Mouse (Mus musculus): ENCODE measurements around the gene Gm9833. TPM values are rescaled to one million over a fixed set of nuclear protein-coding genes. Genes with fewer than 3 reads are reported as not detected.

Gene Gm9833
- total and polyA plus RNA-seq, 3 experiments: not detected

DNA sequence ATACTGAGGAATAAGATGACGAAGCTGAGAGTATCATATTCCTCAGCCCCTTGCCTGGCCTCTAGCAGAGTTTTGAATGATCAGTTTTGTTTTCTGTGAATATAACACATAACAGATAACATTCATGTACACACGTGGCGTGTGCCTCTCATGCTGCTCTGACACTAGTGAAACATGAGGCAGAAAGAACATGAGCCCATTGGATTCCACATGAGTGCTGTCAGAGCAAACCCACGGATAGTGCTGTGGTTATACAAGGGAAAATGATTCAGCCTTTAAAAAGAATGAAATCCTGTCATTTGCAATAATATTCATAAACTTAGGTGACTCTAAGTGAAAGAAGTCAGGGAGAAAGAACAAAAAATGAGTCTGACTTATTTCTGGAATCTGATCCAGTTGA lies 37.4 kb downstream of the Gm9833 start:
- Histone ChIP-seq H3K9me3 (replicated peaks; ENCODE audit: low read length) (no peaks in the 10 kb centered on the region), H3K36me3 (replicated peaks in 1 of 2; ENCODE audit: control insufficient read depth in 1 of 2, insufficient read depth in 1 of 2, low read length in 1 of 2) (no peaks in the 10 kb centered on the region), H3K27me3 (replicated peaks) (no peaks in the 10 kb centered on the region), H3K27ac (ENCODE audit: insufficient read depth, low read depth) (no peak overlapping the region), H3K4me1 (ENCODE audit: control insufficient read depth in 1 of 2, insufficient read depth in 2 of 2) (no peaks in the 10 kb centered on the region), H3K4me2 (ENCODE audit: insufficient read depth, low read depth, poor library complexity, severe bottlenecking) (no peak overlapping the region), H3K9ac (ENCODE audit: insufficient read depth, low read depth) (no peak overlapping the region), H3K79me2 (replicated peaks; ENCODE audit: control insufficient read depth, extremely low read depth, insufficient read depth, poor library complexity, severe bottlenecking) (no peaks in the 10 kb centered on the region), H3K4me3 (replicated peaks in 1 of 3; ENCODE audit: low read depth in 2 of 3, low read length in 2 of 3, poor library complexity in 1 of 3) (no peak overlapping the region)
- in situ Hi-C loops (cut with MboI; ENCODE audit: low pct_ligation_motif_present, low pct_unique_long_range_greater_than_20kb, low sequenced_read_pairs) (no loop called here), dilution Hi-C loops (cut with MboI; ENCODE audit: extremely low pct_ligation_motif_present, extremely low pct_unique_long_range_greater_than_20kb, low sequenced_read_pairs) (no loop called here)
- DNase-seq (ENCODE audit: extremely low read depth): no peak
- TF ChIP-seq BHLHE40 (IDR thresholded peaks at IDR 0.05; ENCODE audit: low read depth, low read length) (no peak), MYC (IDR thresholded peaks at IDR 0.05; ENCODE audit: low read depth, low read length) (no peak), SIN3A (IDR thresholded peaks at IDR 0.05; ENCODE audit: low read length) (no peak), USF2 (conservative IDR thresholded peaks at IDR 0.05; ENCODE audit: low read depth, low read length) (no peak), UBTF (IDR thresholded peaks at IDR 0.05; ENCODE audit: low read depth, low read length) (no peak), MXI1 (IDR thresholded peaks at IDR 0.05; ENCODE audit: low read depth, low read length) (no peak), TCF12 (IDR thresholded peaks at IDR 0.05; ENCODE audit: low read depth, low read length) (no peak), RAD21 (IDR thresholded peaks at IDR 0.05; ENCODE audit: low read depth, low read length) (no peak), KAT2A (IDR thresholded peaks at IDR 0.05; ENCODE audit: insufficient replicate concordance, low read length) (no peak), RCOR1 (conservative IDR thresholded peaks at IDR 0.05; ENCODE audit: low read depth, low read length) (no peak), MAZ (IDR thresholded peaks at IDR 0.05; ENCODE audit: low read depth, low read length) (no peak), GABPA (IDR thresholded peaks at IDR 0.05; ENCODE audit: insufficient replicate concordance, low read depth, low read length) (no peak), JUND (conservative IDR thresholded peaks at IDR 0.05; ENCODE audit: low read depth, low read length) (no peak), CHD2 (IDR thresholded peaks at IDR 0.05; ENCODE audit: low read length) (no peak), POLR2AphosphoS2 (IDR thresholded peaks at IDR 0.05; ENCODE audit: low read depth, low read length) (no peak), TBP (conservative IDR thresholded peaks at IDR 0.05; ENCODE audit: low read depth, low read length) (no peak), IRF4 (IDR thresholded peaks at IDR 0.05; ENCODE audit: low read depth, low read length) (no peak), USF1 (IDR thresholded peaks at IDR 0.05; ENCODE audit: low read depth, low read length) (no peak), MAX (IDR thresholded peaks at IDR 0.05; ENCODE audit: low read length) (no peak)

- Histone ChIP-seq H3K9me3 (replicated peaks; ENCODE audit: low read length) (no peaks in the 10 kb centered on the region), H3K9ac (ENCODE audit: insufficient read depth, low read depth) (no peak overlapping the region), H3K27me3 (replicated peaks) (no peaks in the 10 kb centered on the region), H3K4me3 (replicated peaks in 1 of 3; ENCODE audit: low read depth in 2 of 3, low read length in 2 of 3, poor library complexity in 1 of 3) (no peak overlapping the region), H3K79me2 (replicated peaks; ENCODE audit: control insufficient read depth, extremely low read depth, insufficient read depth, poor library complexity, severe bottlenecking) (no peaks in the 10 kb centered on the region), H3K27ac (ENCODE audit: insufficient read depth, low read depth) (no peak overlapping the region), H3K4me1 (ENCODE audit: control insufficient read depth in 1 of 2, insufficient read depth in 2 of 2) (no peaks in the 10 kb centered on the region), H3K4me2 (ENCODE audit: insufficient read depth, low read depth, poor library complexity, severe bottlenecking) (no peak overlapping the region), H3K36me3 (replicated peaks in 1 of 2; ENCODE audit: control insufficient read depth in 1 of 2, insufficient read depth in 1 of 2, low read length in 1 of 2) (no peaks in the 10 kb centered on the region)
- TF ChIP-seq ZKSCAN1 (IDR thresholded peaks at IDR 0.05; ENCODE audit: borderline replicate concordance, low read depth, low read length): no peak
- no peak for TF ChIP-seq CHD2 (IDR thresholded peaks at IDR 0.05; ENCODE audit: low read length)
- TF ChIP-seq MEF2A (IDR thresholded peaks at IDR 0.05; ENCODE audit: borderline replicate concordance, low read depth, low read length): no peak
- no peak for DNase-seq (ENCODE audit: extremely low read depth)
- dilution Hi-C loops (cut with MboI; ENCODE audit: extremely low pct_ligation_motif_present, extremely low pct_unique_long_range_greater_than_20kb, low sequenced_read_pairs): no loop called here
- in situ Hi-C loops (cut with MboI; ENCODE audit: low pct_ligation_motif_present, low pct_unique_long_range_greater_than_20kb, low sequenced_read_pairs): no loop called here
These were observed 38.1 kb downstream of the Gm9833 start for GRCm38 (mm10) chr3:10126036-10126435.

All from CH12.LX (cell line).